Mouse (Mus musculus) hindbrain, embryonic 10.5 days (tissue): ENCODE measurements around the gene Slc30a10. TPM values are rescaled to one million over a fixed set of nuclear protein-coding genes. Genes with fewer than 3 reads are reported as not detected.

Experiments used
- DNase-seq: peaks from one replicate; pipeline ENCODE4 v3.0.0-alpha.2; 2017; ENCODE audit warnings: low spot score
- H3K27ac ChIP-seq: fragments of 300-500 bp; sonication (generic); 2 replicates; pipeline ENCODE4 v1.5.1; 2016; ENCODE audit warnings: mild to moderate bottlenecking, moderate library complexity
- H3K27me3 ChIP-seq: fragments of 300-500 bp; sonication (generic); 2 replicates; pipeline ENCODE4 v1.6.1; 2016; ENCODE audit warnings: mild to moderate bottlenecking; ENCODE audit not compliant: poor library complexity, insufficient read depth, severe bottlenecking
- H3K36me3 ChIP-seq: fragments of 300-500 bp; sonication (generic); 2 replicates; pipeline ENCODE4 v1.6.1; 2016; ENCODE audit warnings: mild to moderate bottlenecking, moderate library complexity
- H3K4me1 ChIP-seq: fragments of 300-500 bp; sonication (generic); replicated peaks from 2 replicates; pipeline ENCODE4 v1.6.1; 2016; ENCODE audit warnings: mild to moderate bottlenecking
- H3K4me3 ChIP-seq: fragments of 300-500 bp; sonication (generic); 2 replicates; pipeline ENCODE4 v1.5.1; 2016; ENCODE audit warnings: mild to moderate bottlenecking, moderate library complexity
- H3K9me3 ChIP-seq: fragments of 300-500 bp; sonication (generic); 2 replicates; pipeline ENCODE4 v1.6.1; 2016; ENCODE audit warnings: mild to moderate bottlenecking, moderate library complexity
- WGBS: fragments of 180-500 bp; shearing (Covaris S2); methylation state at CpG from one replicate; pipeline ENCODE4 v1.1.7; 2016; 5-methylcytosine and 5-hydroxymethylcytosine counted together
- polyA plus RNA-seq: library from polyadenylated mRNA; unstranded; fragments of >200 nt; fragmentation: Nextera tagmentation; extraction: Ambion mirVana; gene quantifications from 2 replicates; pipeline ENCODE4 v1.2.1, GENCODE M21; 2016

Gene Slc30a10
- polyA plus RNA-seq, 1 experiment from 2014 or later, result 1.3 TPM

DNA sequence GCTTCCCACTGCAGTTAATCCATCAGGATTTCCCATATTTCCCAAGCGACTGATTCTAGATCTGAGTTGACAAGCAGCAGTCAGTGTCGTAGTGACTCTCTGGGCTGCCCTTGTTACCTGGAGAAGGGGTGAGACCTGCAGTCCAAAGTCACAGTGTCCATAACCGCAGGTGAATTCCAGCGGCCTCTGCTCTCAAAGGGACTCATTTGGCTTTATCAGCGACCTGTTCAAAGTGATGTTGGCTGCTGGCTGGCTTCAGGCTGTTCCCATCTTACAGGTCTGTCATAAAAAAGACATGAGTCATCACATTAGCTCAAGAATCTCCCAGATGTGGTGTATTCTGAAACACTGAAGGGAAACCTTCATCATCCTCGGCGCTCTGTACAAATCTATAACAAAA lies 5.7 kb upstream of the Slc30a10 start:
- WGBS, result 90% methylated on average over 7 of the region's 7 CpGs
- Histone ChIP-seq H3K27me3 (peaks cover 13% of the 10 kb centered on the region), H3K9me3 (no peaks in the 10 kb centered on the region), H3K4me1 (no peaks in the 10 kb centered on the region), H3K4me3 (no peak overlapping the region), H3K27ac (no peak overlapping the region), H3K36me3 (no peaks in the 10 kb centered on the region)
- DNase-seq, result no peak

DNA sequence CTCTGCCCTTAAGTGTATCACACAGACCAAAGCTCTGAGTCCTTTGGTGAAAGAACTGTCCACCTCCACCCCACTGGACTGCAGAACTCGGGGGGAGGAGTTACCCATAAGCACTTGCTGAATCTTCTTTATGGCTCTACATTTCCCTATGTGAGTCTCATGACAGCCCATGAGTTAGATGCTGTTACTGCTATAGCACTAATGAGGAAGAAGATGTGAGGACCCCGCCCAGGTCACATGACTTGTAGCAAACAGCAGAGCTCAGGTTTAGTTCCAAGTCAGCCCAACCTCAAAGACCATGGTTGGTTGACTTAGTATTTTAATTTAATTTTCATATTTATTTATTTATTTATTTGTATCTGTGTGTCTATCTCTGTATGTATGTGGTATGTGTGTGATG lies 4.9 kb upstream of the Slc30a10 start:
- H3K27me3 ChIP-seq, result peaks cover 21% of the 10 kb centered on the region
- no peaks in the 10 kb centered on the region for H3K9me3 ChIP-seq
- no peak overlapping the region for H3K4me3 ChIP-seq
- no peak for DNase-seq
- no peak overlapping the region for H3K27ac ChIP-seq
- 81% methylated on average over 2 of the region's 2 CpGs for WGBS
- peaks cover 6% of the 10 kb centered on the region for H3K4me1 ChIP-seq
- H3K36me3 ChIP-seq, result no peaks in the 10 kb centered on the region

DNA sequence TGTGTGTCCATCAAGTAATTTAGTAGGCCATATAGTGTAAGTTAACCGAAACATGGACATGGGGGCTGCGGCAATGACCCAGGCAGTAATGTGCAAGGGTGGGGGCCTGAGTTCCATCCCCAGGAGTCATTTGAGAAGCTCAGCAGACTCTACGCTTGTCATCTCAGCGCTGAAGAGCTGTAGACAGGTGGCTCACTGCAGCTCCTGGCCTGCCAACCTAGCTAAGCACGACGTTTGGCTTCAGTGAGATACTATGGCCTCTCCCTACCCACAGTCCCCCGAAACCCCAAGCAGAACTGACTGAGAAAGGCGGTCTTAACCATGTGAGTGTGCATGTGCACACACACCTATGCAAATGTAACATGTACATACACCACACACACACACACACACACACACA lies 3.6 kb upstream of the Slc30a10 start:
- Histone ChIP-seq H3K4me1 (peaks cover 18% of the 10 kb centered on the region), H3K27me3 (peaks cover 34% of the 10 kb centered on the region), H3K4me3 (no peak overlapping the region), H3K36me3 (no peaks in the 10 kb centered on the region), H3K9me3 (no peaks in the 10 kb centered on the region), H3K27ac (0 out of 2 replicates have a peak overlapping the region, but pooled peaks have one; percentile 9)
- WGBS, result 90% methylated on average over 8 of the region's 8 CpGs
- DNase-seq, result no peak

DNA sequence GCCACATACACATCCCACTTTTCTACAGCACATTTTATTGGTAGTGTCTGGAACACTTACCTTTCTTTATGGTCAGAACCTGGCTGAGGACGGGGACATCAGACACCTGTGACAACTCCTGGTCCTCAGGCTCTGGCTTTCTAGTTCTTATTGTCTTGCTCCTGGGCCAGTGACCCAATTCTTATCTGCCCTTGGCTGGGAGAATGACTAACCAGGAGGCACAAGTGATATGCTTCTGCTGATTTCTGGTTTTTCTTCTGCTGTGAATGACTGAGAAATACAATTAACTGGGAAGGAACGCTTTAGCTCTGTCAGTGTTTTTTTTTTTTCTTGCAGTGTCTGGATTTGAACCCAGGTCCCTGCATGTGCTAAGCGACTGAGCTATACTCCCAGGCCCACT lies 3.2 kb upstream of the Slc30a10 start:
- Histone ChIP-seq H3K27me3 (peaks cover 39% of the 10 kb centered on the region), H3K36me3 (no peaks in the 10 kb centered on the region), H3K4me3 (no peak overlapping the region), H3K4me1 (peaks cover 18% of the 10 kb centered on the region), H3K27ac (no peak overlapping the region), H3K9me3 (no peaks in the 10 kb centered on the region)
- 92% methylated on average over 3 of the region's 3 CpGs for WGBS
- DNase-seq, result no peak

DNA sequence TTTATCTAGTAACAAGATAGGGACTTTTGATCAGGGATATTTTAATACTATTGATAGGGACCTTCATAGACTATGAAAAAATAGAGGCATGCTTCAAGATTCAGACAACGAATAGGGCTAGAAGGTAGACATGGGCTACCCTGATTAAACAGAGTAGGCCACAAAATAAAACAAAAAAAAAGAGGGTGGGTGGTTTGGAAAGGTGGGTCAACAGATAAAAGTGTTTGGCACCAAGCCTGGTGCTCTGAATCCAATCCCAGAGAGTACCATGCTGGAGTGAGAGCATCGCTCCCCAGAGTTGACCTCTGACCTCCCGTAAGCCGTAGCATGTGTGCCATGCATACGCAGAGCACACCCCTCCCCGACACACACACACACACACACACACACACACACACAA lies 2.2 kb upstream of the Slc30a10 start:
- peaks cover 18% of the 10 kb centered on the region for H3K4me1 ChIP-seq
- H3K4me3 ChIP-seq, result no peak overlapping the region
- no peaks in the 10 kb centered on the region for H3K36me3 ChIP-seq
- 89% methylated on average over 6 of the region's 6 CpGs for WGBS
- no peaks in the 10 kb centered on the region for H3K9me3 ChIP-seq
- H3K27ac ChIP-seq, result no peak overlapping the region
- no peak for DNase-seq
- peaks cover 48% of the 10 kb centered on the region for H3K27me3 ChIP-seq

DNA sequence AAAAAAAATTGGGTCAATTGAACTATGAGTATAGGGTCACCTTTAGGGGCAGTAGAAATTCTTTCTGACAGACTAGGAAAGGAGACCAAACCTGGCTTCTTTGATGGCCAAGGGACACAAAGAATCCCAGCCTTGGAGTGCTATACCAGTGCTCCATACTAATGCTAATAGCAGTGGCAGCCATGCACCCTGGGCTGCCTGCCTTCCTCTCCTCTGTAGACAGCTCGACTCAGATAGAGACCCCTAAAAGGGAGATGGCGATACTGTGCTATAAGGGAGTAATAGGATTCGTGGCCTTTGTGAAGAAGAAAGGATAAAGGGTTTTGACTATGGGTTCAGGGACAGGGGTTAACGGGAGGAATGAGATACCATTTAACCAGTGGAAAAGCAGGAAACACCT lies 504 bp upstream of the Slc30a10 start:
- Histone ChIP-seq H3K36me3 (no peaks in the 10 kb centered on the region), H3K9me3 (no peaks in the 10 kb centered on the region), H3K4me1 (peaks cover 18% of the 10 kb centered on the region), H3K27ac (peak overlapping the region; percentile 70; the same call in 1 of the 2 replicates), H3K27me3 (peaks cover 51% of the 10 kb centered on the region), H3K4me3 (peak overlapping the region; percentile 60)
- WGBS, result 44% methylated on average over 4 of the region's 4 CpGs
- DNase-seq, result no peak

DNA sequence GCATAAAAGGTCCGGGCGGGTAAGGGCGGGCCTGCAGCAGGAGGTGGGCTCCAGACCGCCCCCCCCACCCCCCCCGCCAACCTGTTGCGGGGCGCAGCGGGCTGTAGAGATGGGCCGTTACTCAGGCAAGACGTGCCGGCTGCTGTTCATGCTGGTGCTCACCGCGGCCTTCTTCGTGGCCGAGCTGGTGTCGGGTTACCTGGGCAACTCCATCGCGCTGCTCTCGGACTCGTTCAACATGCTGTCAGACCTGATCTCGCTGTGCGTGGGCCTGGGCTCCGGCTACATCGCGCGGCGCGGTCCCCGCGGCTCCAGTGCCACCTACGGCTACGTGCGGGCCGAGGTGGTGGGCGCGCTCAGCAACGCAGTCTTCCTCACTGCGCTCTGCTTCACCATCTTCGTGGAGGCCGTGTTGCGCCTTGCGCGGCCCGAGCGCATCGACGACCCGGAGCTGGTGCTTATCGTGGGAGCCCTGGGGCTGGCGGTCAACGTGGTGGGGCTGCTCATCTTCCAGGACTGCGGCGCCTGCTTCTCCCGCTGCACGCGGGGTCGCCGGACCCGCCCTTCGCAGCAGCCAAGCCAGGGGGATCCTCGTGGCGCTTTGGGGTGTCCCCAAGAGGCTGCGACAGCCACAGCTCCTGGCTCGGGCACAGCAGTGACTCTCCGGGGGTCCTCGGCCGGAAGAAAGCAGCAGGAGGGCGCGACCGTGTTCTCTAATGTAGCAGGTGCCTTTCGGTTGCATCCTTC lies 480 bp downstream of the Slc30a10 start:
- peaks cover 51% of the 10 kb centered on the region for H3K27me3 ChIP-seq

DNA sequence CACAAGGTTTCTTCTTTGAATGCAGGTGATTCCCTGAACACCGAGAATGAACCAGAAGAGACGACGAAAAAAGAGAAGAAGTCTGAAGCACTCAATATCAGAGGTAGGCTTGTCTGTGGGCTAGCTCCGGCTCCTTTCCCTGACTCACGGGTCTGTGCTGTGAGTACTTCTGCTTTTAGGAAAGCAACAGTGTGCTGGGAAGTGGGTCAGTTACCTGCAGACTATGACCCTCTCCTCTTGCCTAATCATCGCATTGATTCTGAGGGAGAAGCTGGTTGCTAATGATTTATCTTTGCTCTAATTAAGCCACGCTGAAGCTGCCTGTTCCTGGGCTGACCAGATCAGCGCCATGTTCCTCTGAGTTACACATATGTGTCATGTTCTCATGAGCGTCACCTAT lies 1.7 kb downstream of the Slc30a10 start:
- H3K4me1 ChIP-seq, result peaks cover 18% of the 10 kb centered on the region
- peak overlapping the region; percentile 60; the same call in 1 of the 2 replicates for H3K4me3 ChIP-seq
- no peaks in the 10 kb centered on the region for H3K9me3 ChIP-seq
- no peak overlapping the region for H3K27ac ChIP-seq
- H3K27me3 ChIP-seq, result peaks cover 51% of the 10 kb centered on the region
- no peaks in the 10 kb centered on the region for H3K36me3 ChIP-seq
- 85% methylated on average over 9 of the region's 9 CpGs for WGBS
- no peak for DNase-seq

More for the DNA sequence above, 480 bp downstream of the Slc30a10 start:
- peak overlapping the region; percentile 60 for H3K4me3 ChIP-seq
- no peaks in the 10 kb centered on the region for H3K9me3 ChIP-seq
- no peaks in the 10 kb centered on the region for H3K36me3 ChIP-seq
- peaks cover 18% of the 10 kb centered on the region for H3K4me1 ChIP-seq
- peak overlapping the region; percentile 70 for H3K27ac ChIP-seq
- DNase-seq, result peak; percentile 70
- WGBS, result under 1% methylated on average over 71 of the region's 71 CpGs

DNA sequence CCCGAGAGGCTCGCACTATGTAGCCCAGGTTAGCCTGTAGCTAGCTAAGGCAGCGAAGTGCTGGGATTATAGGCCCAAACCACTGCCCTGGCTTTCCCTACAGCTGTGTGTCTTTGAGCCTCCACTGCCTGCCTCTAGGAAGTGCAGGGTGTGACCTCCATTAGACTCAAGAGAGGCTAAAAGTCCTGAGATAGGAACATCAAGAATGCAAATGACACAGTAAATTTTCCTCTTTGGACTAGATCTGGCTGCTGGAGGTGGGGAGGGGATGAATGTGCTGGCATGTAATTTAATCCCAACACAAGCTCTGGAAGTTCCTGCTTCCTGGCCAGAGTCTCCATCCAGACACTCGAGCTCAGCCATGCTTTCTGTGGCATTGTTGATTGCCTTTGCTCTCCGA lies 5.4 kb downstream of the Slc30a10 start:
- Histone ChIP-seq H3K27ac (no peak overlapping the region), H3K27me3 (peaks cover 27% of the 10 kb centered on the region), H3K4me1 (peaks cover 17% of the 10 kb centered on the region), H3K36me3 (no peaks in the 10 kb centered on the region), H3K9me3 (no peaks in the 10 kb centered on the region), H3K4me3 (no peak overlapping the region)
- 83% methylated on average over 5 of the region's 5 CpGs for WGBS
- no peak for DNase-seq

DNA sequence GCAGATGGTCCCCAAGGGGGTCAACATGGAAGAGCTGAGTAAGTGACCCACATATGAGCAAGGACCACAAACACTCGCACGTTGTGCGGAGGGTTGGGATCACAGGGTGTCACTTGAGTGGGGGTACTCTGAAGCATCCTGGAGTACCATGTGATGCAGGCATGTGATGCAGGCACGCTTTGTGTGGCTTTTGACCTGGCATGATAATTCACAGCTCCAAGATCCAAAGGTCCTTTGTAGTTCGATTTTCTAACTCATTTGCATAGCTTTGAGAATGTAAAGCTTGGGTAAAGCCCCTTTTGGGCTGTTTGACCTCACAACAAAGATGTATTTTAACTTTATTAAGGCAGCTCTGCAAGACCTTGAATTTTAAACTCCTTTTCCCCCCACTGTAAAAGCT lies 8.2 kb downstream of the Slc30a10 start:
- no peak for DNase-seq
- no peak overlapping the region for H3K4me3 ChIP-seq
- H3K36me3 ChIP-seq, result no peaks in the 10 kb centered on the region
- H3K4me1 ChIP-seq, result peaks cover 8% of the 10 kb centered on the region
- no peaks in the 10 kb centered on the region; the same call in 1 of the 2 replicates for H3K27me3 ChIP-seq
- WGBS, result 73% methylated on average over 5 of the region's 5 CpGs
- no peak overlapping the region for H3K27ac ChIP-seq
- H3K9me3 ChIP-seq, result no peaks in the 10 kb centered on the region

DNA sequence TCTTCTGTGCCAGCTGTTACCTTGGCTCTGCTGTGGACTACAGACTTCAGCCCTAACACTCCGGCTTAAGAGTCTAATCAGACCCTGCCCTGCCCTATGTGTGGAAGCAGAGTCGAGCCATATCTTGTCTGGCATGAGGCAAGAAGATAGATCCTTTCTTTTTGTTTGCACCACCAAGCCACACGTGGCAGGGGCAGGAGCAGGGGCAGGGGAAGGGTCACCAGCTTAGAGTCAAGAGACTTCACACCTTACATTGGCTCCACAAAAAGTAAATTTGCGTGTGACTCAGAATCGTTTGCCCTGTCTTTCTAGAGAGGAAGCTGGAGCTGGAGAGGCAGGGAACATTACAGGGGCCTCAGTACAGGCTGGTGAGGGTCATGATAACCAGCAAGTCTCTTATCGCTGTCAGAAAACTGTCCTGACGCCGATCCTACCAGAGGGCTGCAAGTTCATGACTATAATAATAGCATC lies 14.9 kb downstream of the Slc30a10 start:
- Histone ChIP-seq H3K9me3 (no peaks in the 10 kb centered on the region), H3K27me3 (no peaks in the 10 kb centered on the region), H3K4me1 (peaks cover 9% of the 10 kb centered on the region), H3K36me3 (no peaks in the 10 kb centered on the region), H3K27ac (no peak overlapping the region), H3K4me3 (no peak overlapping the region)
- no peak for DNase-seq
- WGBS, result 81% methylated on average over 8 of the region's 8 CpGs

DNA sequence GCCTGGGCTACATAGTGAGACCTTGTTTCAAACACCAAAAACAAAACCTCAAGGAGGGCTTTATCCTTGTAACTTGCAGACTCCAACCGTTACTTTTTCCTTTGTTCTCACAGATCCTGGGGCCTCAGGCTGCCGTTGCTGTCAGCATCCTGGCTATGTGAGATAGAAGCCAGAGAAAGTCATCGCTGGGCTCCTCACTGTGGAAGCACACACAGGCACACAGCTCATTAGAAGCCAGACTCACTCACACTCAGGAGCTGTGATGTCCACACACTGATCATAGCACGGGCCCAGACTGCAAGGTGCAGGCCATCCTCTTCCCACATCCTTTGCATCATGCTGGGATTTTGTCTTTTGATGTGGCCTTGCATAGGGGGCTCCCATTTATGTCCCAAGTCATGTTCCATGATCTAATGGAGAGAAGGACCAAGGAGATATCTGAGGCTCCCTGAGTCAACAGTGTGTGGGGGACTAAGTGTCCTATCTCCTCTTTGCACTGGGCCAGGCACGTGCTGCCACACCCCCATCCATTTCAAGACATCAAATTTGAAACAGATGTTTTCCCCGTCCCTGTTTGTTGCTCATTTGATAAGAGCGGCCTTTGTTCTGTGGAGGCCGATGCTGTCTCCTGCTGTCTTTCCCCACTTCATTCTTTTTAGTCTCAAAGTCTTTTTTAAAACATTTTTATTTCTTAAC lies 17.5 kb downstream of the Slc30a10 start:
- H3K9me3 ChIP-seq, result no peaks in the 10 kb centered on the region
- no peaks in the 10 kb centered on the region for H3K27me3 ChIP-seq
- H3K36me3 ChIP-seq, result no peaks in the 10 kb centered on the region
- peak overlapping the region; percentile 70 for H3K27ac ChIP-seq
- no peak for DNase-seq
- no peak overlapping the region for H3K4me3 ChIP-seq
- WGBS, result 50% methylated on average over 8 of the region's 8 CpGs
- H3K4me1 ChIP-seq, result peaks cover 9% of the 10 kb centered on the region; the same call in 1 of the 2 replicates

DNA sequence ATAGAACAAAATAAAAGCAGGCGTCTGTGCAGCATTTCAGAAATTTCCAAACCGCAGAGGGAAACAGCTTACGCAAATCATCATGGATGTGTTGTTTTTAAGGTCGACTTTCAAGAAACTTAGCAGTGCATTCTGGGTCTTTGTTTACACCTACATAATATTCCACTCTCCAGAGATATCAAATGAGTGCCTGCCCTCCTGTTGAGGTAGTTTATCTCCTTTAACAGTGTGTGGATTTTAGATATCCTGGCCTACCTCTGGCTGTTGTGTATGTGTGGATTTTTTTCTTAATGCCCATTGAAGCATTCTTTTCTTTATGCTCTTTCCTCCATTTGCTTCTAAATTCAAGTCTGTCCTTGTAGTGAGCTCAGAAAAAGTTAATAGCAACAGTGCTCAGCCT lies 18.1 kb downstream of the Slc30a10 start:
- H3K4me1 ChIP-seq, result peaks cover 9% of the 10 kb centered on the region; the same call in 1 of the 2 replicates
- 83% methylated on average over 4 of the region's 4 CpGs for WGBS
- no peak overlapping the region for H3K27ac ChIP-seq
- H3K36me3 ChIP-seq, result no peaks in the 10 kb centered on the region
- no peak overlapping the region for H3K4me3 ChIP-seq
- no peak for DNase-seq
- no peaks in the 10 kb centered on the region for H3K9me3 ChIP-seq
- no peaks in the 10 kb centered on the region for H3K27me3 ChIP-seq
